Mouse (Mus musculus): ENCODE results near the gene Neurl1a.

DNA sequence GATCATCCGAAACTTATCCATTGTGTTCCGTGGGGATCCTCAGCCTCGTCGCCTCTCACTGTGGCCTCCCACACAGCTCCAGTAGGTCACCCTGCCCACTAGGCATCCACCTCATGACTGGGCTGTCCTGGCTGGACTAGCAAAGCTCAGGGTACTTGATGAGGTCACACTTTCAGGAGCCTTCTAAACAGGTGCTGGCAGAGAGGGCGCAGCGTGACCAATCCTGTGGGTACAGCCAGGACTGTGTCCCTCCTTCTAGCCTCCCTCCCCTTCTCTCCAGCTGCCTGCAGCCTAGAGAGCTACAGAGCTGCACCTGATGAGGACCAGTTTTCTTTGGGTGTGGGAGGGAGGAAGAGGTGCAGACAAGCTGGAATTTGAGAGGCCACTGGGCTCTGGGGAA is 34.5 kb upstream of the Neurl1a start, which contains the start of gene Calhm1:
- TF ChIP-seq CTCF (conservative IDR thresholded peaks at IDR 0.05; ENCODE audit: insufficient read depth, insufficient read length, low read depth, low read length) = no peak
- no peak for TF ChIP-seq POLR2A (IDR thresholded peaks at IDR 0.05; ENCODE audit: low read depth, low read length)
